Mouse (Mus musculus) spleen, adult 2 months (tissue): ENCODE measurements around the gene Slc25a23.

ENCODE experiments used
- CTCF ChIP-seq: fragments of 200-500 bp; IDR thresholded peaks from 2 replicates; pipeline ENCODE4 v1.5.1; 2011; ENCODE audit warnings: mild to moderate bottlenecking, inconsistent platforms; ENCODE audit not compliant: insufficient read depth, insufficient read length, insufficient replicate concordance; ENCODE audit errors: extremely low read depth
- POLR2A ChIP-seq: fragments of 200-500 bp; IDR thresholded peaks from 2 replicates; pipeline ENCODE4 v1.6.1; 2011; ENCODE audit warnings: low read depth, low read length, inconsistent platforms

- TF ChIP-seq CTCF, result no peak
- TF ChIP-seq POLR2A, result no peak
Measured at GRCm38 (mm10) chr17:57076916-57077315, 17.3 kb upstream of the Slc25a23 start.
